Mouse (Mus musculus): ENCODE data around the gene Spert.

Gene Spert

DNA sequence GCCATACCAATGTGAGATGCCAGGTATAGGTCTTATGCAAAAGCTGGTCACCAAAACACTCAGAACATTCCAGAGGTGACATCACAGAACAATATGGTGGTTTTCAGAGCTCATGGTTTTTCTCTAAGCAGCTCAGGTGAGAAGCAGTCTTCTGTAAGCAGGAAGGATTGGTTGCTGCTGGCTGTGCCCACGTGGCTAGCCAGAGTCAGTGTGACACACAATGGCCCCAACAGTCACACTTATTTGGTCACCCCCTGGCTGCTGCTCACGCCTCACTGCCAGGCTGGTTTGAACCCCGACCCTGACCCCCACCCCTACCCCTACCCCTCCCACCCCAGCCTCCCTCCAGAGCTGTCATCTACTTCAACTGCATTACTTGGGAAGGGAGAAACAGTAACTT, at the start of gene Spert:
Gene Spert (minus strand): TSS at position 139 of the 400 bp plus-strand sequence.
- DNase-seq (ENCODE audit: low spot score in 2 of 2) = no peak

DNA sequence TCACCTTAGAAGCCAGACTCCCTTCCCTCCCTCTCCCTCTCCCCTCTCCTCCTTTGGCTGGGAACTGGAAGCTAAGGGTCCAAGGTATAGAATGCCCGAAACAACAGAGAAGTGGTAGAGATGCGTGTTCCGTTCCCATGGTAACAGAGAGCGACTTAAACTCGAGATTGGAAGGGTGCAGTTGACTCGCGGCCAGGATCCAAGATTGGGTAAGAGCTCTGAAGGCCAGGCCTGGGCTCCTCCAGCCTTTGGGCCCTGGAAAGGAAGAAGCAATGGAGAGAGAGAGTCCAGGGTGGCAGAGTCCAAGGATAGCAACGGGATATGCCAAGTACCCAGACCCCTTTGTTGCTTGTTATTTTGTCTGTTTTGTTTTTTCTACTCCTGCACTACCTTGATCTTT, 49.2 kb upstream of the Spert start, which contains the start of gene Erich6b:
Gene Erich6b (plus strand): TSS at position 180 of the 400 bp plus-strand sequence.
- no peak for DNase-seq (ENCODE audit: low spot score in 2 of 2)

DNA sequence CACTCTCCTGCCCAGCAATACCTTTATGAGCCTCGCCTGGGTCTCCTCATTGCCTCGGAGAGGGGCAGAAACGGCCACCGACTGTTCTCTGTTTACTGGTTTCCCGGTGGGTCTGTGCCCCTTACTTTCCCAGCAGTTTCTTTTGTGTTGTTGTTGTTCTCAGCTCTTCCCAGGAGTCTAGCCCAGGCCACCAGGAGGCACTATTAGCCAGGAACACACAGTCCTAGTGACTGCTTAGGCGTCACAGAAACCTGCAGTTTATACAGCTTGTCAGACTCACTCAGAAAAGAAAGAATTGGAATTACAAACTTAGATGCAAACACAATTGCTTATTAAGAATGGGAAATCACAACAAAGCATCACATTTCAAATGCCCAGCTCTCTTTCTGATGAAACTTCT, 48.5 kb upstream of the Spert start:
- no peak for DNase-seq (ENCODE audit: low spot score in 2 of 2)

DNA sequence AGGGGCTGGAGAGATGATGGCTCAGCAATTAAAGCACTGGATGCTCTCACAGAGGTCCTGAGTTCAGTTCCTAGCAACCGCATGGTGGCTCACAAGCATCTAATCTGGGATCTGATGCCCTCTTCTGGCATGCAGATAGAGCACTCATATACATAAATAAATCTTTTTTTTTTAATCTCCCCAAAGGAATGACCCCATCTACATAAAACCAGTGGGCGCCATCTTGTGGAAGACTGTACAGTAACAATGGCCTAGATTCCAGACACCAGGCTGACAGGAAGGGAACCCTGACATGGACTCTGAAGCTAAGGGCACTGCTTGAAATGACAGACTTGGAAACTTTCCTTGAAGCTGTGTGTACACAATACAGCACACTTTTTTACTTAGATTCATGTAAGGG, 47.9 kb upstream of the Spert start:
- DNase-seq (ENCODE audit: low spot score in 2 of 2) = no peak

DNA sequence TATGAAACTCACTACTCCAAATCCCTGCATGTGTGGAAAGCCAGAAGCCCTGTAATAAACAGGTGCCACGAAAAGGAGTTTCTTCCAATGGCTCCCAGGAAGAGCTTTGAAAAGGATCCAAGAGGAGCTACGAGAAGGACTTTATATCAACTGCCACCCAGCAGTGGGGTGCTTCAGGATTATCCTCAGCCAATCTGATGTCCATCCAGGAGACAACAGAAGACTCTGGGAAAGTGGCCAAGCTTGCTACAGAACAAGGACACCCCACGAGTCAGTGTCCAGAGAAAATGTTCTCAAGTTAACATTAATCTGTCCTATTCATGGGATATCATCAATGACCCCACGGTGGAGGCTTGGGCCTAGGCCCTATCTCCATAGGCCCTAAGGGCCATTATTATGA, 44.7 kb upstream of the Spert start:
- no peak for DNase-seq (ENCODE audit: low spot score in 2 of 2)

DNA sequence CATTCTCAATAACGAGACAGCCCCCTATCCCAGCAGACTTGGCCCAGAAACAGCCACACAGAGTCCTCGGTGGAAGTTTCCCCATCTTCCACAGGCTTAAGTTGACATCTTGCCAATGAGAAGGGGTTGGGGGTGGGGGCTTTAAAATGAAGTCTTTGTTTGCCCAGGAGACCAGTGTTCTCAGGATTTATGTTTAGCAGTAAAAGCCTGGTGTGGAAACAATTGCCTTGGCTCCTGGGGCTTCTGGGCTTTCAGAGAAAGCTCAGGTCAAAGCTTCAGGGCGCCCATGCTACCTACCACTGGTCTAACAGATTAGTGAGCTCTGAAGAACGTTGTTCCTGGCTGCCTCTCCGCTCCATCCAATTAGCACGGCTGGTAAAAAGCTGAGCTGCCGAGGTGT, 43.2 kb upstream of the Spert start:
- no peak for DNase-seq (ENCODE audit: low spot score in 2 of 2)

DNA sequence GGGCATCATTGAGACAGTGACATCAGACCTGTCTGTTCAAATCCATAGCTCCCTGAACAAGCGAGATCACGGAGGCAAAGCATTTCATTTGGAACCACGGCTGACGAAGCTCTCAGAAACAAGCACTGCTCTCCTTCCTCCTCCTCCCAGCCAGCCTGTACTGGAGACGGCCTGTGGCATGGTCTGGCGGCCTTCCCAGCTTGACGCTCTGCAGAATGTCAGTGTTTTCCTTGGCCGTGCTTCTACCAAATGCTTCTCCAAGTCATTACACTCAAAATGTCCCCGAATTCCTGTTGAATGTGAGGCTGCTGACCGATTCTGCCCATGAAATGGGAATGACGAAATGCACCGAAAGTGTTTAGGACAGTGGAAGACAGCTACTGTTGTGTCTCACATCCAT, 42.4 kb upstream of the Spert start:
- no peak for DNase-seq (ENCODE audit: low spot score in 2 of 2)

DNA sequence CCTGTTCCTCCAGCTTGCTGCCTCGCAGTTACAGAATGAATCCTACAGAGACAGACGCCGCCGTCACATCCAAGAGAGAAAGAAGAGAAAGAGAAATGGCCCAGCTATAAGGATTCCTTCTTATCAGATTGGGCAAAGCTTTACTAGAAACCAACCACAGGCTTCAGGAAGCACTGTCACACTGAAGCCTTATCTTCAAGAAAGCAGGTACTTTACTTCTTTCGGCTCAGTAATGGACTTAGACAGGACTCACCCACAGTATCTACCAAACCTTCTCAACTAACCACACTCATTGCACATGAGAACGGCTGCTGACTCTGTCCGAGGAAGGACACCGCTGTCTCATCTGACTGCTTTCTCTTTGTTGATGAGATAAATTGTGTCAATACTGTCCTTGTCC, 36.0 kb upstream of the Spert start:
- DNase-seq (ENCODE audit: low spot score in 2 of 2) = no peak

DNA sequence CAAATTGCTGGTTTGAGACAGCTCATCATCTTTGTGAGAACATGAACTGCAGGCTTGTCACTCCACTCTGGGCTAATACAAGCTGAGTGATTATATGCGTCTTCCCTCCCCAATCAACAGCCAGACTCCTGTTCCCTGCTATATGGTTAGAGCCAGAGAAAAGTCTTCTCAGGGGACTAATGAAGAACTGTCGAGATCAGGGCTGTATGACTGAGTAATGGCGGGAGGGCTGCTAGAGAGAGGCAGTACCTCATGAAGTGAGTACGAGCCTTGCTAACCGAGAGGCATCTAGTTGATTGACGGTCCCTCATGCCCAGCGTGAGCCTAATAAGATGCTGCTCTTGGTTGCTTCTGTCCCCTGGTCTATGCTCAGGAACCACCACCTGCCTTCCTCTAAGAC, 30.1 kb upstream of the Spert start:
- DNase-seq (ENCODE audit: low spot score in 2 of 2) = no peak

DNA sequence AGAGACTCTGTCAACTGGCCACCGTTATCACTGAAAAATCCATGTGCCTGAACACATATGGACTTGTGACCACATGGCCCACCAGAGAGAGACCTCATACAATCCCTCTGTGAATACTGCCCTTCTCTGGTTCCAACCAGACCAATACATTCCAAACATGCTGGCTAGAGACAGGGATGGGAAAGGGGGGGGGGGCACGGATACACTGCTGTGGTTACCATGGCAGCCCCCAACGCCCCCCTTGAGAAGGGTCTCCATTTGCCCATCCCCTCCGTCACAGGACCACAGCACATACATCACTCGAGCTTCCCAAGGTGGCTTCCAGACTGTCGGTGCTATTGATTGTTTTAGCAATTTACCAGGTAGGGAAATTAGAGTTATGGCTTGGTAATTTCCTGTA, 23.5 kb upstream of the Spert start:
- no peak for DNase-seq (ENCODE audit: low spot score in 2 of 2)

DNA sequence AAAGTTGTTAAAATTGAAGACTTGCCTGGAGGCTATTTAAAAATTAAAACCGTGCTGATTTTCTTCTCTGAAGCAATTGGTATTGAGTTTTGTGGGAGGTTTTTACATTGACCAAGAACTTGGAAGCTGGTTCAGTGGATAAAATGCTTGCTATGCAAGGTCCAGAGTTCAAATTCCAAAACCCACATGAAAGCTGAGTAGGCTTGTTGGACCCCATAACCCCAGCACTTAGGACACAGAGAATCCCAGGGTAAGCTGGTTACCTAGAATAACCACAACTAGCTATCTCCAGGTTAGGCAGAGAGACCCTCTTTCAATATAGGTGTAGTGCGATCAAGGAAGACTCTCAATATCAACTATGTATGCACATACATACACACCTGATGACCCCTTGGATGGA, 16.3 kb upstream of the Spert start:
- no peak for DNase-seq (ENCODE audit: low spot score in 2 of 2)

DNA sequence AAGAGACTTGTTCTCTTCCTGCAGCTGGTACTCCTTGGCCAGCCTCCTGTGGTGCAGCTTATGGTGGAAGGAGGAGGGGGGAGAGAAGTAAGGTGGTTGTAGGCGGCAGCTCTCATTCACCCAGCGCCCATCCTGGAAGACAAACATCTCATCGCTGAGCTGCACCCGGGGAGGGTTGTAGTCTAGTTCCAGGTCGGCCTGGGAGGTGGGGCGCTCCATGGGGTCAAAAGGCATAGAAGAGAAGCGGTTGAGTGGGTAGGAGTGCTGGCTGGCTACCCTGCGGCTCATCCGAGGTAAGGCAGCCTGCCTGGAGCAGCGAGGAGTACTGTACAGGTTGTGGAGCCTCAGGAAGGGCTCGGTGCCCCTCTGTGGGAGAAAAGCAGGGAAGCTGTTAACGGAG, 9.0 kb downstream of the Spert start:
- no peak for DNase-seq (ENCODE audit: low spot score in 2 of 2)

DNA sequence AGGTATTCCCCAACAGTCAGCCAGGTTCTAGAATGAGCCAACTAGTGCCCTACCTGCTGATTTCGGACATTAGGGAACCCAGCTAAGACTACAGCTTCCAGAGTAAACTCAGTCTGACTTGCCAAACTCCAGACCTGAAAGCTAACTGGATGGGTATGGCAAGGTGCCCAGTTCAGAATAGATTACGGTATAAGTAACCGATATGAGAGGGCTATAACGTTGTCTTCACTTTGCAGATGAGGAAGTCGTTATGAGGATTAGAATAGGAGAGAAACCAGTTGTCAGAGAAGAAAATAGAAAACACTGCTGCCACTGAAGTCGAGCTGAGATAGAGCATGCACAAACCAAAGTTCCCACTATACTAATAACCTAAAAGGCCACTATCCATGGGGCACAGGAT, 13.9 kb downstream of the Spert start:
- no peak for DNase-seq (ENCODE audit: low spot score in 2 of 2)

DNA sequence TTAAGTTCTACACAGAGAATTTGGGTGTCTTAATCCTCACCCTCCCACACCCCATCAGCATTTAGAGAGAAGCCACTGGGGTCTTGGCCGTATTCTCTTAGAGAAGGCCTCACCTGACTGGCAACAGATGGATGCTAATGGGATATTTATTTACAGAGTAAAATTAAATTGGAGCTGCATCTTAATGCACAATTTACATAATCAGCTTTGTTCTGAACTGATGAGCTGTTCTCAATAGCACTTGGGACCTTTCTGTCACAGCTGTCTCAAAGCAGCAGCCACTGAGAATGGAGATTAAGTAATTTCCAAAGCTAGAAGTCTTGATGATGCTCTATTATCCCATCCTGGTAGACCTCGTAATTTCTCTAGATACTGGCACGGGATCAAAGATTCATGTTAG, 26.6 kb downstream of the Spert start:
- no peak for DNase-seq (ENCODE audit: low spot score in 2 of 2)

DNA sequence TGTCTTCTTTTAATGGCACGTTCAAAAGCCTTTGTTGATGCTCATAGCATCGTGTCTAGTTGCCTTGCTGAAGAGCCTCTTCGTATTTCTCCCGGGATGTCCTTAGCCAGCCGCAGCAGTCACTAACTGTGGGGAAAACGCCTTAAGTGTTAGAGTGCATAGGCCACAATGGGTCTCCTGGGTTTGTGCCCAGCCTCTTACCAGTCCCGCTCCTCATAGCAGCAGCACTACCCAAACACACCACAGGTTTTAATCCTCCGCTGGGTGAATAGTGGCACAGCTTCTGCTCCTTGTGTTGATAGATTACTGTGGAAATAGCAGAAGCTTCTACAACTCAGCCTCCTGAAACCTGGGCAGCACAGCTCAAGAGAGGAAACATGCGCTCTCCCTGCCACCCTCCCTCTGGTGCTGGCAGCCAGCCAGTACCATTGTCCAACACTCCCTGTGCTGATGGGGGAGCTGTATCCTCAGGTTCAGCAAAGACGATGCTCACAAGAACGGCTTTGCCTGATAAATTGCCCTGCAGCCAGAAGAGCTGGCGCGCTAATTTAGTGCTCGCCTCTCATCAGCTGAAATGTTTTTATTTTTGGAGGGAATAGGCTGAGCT, 27.3 kb downstream of the Spert start:
- DNase-seq (ENCODE audit: low spot score in 2 of 2) = peak in 1 of 2 experiments; percentile 15

DNA sequence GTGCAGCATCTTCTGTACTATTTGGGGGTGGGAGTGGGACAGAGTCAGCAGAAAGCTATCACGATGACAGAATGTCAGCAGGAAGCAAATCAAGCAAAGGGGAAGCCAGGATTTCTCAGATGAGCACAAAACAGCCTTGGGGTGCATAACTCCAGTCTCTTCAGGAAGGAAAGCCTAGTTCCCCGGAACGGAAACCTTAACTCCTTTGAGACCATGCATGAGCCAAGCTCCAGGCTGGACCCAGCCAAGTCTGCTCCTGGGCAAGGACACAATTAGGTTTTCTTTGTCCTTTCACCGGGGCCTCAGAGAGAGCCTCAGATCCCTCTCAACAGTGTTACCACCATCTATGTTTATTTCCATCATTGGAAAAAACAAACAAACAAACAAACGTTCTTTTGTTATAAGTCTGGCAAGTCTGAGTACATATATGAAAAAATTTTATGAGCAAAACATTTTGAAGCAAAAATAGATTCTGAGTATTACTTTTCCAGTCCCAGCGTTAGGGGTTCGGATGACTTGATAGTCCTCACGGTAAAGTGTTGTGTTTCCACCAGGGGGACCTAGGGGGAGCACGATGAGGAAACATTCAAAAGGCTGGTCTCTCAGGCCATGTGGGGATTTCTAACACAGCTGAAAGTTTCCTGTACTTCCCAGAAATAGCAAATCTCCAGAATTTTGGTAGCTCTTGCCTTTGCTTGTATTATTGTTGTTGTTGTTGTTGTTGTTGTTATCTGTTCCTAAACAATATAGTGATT, 31.2 kb downstream of the Spert start:
- DNase-seq (ENCODE audit: low spot score in 2 of 2) = no peak

DNA sequence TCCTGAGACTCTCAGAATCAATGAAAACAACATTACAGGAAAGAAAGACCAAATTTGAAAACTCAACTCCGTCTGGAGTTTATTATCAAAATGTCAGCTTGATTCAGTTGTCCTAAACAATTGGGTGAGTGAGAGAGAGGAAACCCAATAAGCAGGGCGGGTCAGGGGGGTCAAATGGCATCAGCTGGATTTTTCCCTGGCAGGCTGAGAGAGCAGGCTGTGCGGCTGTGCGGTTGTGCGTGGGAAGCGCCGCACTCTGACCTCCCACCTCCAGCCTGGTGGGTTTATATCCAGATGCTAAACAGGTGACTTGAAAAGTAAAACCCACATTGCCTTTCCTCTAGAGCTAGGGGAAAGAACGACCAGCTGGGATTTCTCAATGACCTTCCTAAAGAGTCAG, 51.2 kb downstream of the Spert start:
- DNase-seq (ENCODE audit: low spot score in 2 of 2) = no peak

DNA sequence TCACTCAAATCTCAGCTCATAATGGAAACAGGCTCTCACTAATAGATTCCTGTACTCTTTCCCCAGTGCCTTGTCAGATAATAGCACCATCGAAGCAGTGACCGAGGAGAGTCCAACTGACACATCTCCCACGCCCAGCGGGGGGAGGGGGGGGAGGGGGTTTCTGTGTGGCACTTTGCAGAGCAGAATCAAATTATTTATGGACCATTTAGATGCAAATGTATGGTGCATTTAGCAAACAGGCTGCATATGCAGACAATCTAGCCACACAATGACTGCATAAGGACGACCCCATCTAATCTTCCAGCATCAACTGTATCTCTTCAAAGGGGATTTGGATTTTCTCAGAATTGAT, 51.9 kb downstream of the Spert start:
- DNase-seq (ENCODE audit: low spot score in 2 of 2) = no peak

DNA sequence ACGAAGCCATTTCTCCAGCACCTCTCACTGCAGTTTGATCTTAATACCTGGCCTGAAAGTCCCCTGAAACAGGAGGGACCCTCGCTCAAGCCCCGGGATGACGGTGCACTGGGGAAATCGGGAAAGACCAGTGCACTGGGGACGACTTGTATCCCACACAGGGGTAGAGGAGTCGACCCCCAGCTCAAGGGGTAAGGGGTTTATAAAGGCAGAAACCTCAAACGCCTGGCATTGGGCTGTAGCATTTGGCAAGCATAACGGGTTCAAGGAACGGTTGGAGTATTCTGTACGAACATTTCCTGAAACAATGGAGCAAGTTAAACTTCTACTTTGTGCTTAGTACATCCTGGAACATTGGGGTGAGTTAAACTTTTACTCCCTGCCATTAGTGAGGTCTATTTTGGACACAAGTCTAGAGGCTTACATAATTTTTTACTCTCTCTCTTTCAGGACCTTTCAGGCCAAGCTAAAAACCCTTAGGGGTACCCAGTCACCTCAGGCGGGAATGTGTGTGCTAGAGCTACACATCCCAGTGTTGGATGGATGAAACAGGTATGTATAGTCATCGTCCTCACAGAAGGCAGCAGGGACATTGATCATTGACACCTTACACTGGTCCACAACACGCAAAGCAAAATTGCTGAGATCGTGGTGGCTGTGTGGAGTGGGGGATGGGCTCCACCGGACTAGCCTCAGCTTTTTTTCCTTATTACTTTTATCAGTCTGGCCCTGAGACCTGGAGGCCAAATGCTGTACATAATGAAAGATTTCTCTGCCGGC, 52.5 kb downstream of the Spert start:
- no peak for DNase-seq (ENCODE audit: low spot score in 2 of 2)

DNA sequence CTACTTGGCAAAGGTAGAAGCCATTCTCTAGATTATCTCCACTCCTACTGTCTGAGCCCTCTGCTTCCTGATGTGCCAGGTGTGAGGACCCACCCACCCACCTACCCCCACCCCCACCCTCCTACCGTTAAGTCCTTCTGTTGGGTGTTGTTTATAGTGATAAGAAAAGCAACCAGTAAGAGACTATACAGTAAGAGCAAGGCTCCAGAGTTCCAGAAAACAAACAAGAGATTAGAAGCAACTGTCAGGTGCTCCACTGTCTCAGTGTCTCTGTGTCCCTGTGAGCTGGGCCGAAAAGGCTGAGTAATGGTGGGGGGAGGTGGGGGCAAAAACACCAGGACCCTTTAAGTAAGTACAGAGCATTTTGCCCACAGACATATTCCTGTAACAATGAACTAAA, 53.7 kb downstream of the Spert start:
- DNase-seq (ENCODE audit: low spot score in 2 of 2) = no peak
